Mouse (Mus musculus) duodenum, adult 2 months (tissue): ENCODE measurements around the gene Wfs1. TPM values are rescaled to one million over a fixed set of nuclear protein-coding genes. Genes with fewer than 3 reads are reported as not detected.

ENCODE experiments used
- polyA plus RNA-seq: library from polyadenylated mRNA; depleted of rRNA; stranded (reverse); fragments of >200 nt; gene quantifications from 2 replicates; pipeline ENCODE4 v1.2.3, GENCODE M21; 2012; ENCODE audit warnings: low replicate concordance; rRNA removed

Gene Wfs1
- 24.0 and 27.4 TPM in 2 replicates for polyA plus RNA-seq

DNA sequence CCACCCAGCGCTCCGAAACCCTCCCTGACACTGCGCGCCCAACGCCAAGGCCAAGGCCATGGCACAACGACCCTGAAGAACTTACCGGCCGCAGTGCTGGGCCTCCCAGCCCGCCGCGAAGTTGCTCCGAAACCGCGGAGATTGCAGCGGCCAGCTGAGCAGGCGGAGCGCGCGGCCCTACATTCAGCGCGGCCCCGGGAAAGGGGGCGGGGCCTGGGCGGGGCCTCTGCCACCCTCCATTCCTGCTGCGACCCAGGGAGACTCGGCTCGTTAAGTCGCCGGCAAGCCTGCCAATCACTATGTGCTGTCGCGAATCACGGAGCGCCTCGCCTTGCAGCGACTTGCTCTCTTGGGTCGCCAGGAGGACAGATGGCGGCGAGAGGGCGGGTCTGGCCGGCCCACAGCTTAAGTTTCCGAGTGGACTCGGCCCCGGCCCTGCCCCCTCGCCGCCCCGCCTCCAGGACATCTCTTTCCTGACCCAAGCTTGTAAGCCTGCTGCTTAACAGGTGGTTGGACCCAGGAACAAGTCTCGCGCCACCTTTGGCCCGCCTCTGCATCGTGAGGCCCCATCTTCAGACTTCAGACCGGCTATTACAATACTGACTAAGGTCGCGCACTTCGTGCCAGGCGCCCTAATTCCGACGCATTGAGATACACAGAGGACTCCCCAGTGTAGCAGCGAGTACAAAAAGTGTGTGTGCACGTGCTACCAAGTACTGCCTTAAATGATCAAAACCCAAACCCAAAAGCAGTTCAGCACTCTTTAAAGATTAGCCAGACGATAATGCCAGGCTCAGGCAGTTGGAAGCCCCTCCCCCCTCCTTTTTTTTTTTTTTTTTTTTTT is at the start of gene Wfs1:
Gene Wfs1, minus strand, starts transcription at position 425 of the 844 bp plus-strand sequence.

Other genes starting within 250 kb of the Wfs1 start
- 20.2 and 50.1 TPM in 2 replicates for gene Bloc1s4, start 240.6 kb downstream of the Wfs1 start, polyA plus RNA-seq
- gene Mrfap1, start 192.4 kb downstream of the Wfs1 start, polyA plus RNA-seq = 44.6 and 132 TPM in 2 replicates
- 61.5 and 68.3 TPM in 2 replicates for gene Man2b2, start 158.6 kb downstream of the Wfs1 start, polyA plus RNA-seq
- 0.57 and 1.1 TPM in 2 replicates for gene Ppp2r2c, start 120.7 kb downstream of the Wfs1 start, polyA plus RNA-seq
- gene Gm1043, start 96.2 kb upstream of the Wfs1 start, polyA plus RNA-seq = 0.67 and 0.68 TPM in 2 replicates